Mouse (Mus musculus) ovary, postnatal 14 days (tissue): ENCODE measurements at regions not wholly inside any gene's neighbourhood (a gene's known extent, or its start where the extent isn't known, plus 50 kb on each side); places are given as distances from the start of the nearest gene placed in this dataset.

Source experiments
- DNase-seq: peaks from one replicate; pipeline ENCODE4 v3.0.0; 2022; ENCODE audit warnings: low spot score

DNA sequence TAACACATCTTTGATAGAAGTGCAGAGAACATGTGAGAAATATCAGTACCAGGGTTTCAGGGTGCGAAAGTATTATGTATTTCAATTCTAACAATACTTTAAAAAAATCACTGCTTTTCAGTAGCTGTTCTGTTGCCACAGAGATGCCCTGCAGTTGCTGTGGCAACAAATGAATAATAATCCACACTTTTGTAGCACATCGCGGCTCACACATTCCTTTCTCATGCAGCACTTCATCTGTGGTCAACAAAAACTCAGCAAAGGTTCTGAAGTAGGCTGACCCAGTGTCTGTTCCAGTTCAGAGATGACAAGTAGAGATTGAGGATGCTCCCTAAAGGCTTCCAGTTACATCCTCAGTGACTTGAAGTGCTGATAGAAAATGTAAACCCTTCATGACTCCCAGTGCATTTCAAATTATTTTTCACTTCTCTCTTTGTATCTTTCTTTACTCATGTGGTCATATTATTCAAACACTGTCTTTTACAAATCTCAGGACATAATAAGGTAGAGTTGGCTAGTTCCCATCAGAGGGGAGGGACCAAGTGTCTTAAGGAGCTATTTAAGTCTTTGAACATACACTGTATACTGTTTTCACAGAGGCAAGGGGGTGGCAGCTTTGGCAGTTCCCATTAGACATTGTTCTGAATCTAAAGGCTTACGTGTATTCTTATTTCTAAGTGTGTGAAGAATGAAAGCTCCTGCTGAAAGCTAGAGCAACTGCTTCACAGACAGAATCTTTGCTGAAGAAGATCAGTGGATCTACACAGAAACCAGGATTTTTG lies 460.6 kb upstream of the Slit2 start:
- no peak for DNase-seq

- DNase-seq = no peak
These were observed 454.3 kb upstream of the Slit2 start for GRCm38 (mm10) chr5:47528671-47529070.

DNA sequence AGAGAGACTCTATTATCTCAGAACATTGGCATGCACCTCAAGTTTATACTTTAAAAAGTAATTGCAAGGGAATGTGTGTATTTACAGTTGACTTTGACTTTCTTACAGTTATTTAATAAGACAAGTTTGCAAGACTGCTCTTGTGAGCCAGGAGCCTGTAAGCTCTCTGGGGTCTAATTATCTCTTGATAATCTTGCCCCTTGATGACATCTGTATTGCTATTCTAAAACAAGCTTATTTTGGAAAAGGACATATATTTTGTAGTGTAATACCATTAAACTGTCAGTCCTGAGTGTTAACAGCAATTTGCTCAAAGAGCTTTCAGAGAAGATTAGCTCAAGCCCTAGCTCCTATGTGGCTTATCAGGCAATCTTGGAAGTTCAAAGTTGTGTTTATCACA lies 445.4 kb upstream of the Slit2 start:
- DNase-seq = no peak

GRCm38 (mm10) chr5:47542248-47542647 lies 440.7 kb upstream of the Slit2 start:
- no peak for DNase-seq

DNA sequence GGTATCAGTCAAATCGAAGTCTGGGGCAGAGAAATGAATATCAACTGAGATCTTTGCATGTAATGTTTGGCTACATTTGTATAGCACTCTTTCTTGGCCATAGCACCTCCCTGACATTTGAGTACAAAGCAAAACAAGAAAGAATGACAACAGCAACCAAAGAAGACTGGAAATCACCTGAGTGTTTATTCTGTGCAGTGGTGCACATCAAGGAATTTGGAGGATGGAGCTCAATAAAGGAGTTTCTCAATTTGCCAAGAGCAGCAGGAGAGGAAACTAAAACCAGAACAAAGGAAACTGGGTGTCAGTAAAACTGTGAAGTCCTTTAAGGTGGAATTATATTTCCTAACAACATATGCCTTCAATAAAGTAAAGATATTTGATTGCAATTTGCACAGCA lies 426.2 kb upstream of the Slit2 start:
- DNase-seq = no peak

- DNase-seq = no peak
These were observed 425.7 kb upstream of the Slit2 start for GRCm38 (mm10) chr5:47557152-47557800.
